Mouse (Mus musculus) lung, postnatal 36 days (tissue): ENCODE results near the gene Zfp710.
"Not testable (repeated sequence)": the region's sequence is repeated elsewhere in the genome, so short reads cannot be mapped to it uniquely, and the experiment has no call there.

ENCODE experiments used
- DNase-seq: peaks from one replicate; pipeline ENCODE4 v3.0.0; 2022; ENCODE audit warnings: mixed read lengths

Zfp710 gene

DNA sequence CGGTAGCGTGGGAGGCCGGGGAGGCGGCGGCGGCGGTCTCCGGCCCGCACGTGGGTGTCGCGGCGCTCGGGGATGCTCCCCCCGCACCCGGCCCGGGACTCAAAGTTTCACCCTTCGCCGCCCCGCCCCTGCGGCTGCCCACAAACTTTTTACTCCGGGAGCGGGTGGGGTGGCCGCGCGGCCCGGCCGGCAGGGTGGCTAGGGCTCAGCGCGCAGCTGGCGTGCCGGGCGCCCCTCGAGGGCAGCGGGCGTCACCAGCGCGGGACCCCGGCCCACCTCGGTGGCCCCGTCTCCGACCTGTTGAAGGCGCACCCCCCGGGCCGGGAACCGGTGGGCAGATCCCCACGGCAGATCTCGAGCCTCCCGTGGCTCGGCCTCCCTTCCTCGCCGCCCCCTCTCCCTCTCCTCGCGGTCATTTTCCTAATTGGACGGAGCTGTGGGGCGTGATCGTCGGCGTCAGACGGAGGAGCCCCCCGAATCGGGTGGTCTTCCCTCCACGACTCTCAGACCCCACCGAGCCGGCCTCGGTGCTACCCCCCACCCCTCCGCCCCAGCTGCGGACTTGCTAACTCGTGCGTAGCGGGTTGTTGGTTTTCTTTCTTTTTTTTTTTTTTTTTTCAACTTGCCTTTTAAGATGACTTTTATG, 2.5 kb downstream of the Zfp710 start:
- DNase-seq: peak; percentile 89

DNA sequence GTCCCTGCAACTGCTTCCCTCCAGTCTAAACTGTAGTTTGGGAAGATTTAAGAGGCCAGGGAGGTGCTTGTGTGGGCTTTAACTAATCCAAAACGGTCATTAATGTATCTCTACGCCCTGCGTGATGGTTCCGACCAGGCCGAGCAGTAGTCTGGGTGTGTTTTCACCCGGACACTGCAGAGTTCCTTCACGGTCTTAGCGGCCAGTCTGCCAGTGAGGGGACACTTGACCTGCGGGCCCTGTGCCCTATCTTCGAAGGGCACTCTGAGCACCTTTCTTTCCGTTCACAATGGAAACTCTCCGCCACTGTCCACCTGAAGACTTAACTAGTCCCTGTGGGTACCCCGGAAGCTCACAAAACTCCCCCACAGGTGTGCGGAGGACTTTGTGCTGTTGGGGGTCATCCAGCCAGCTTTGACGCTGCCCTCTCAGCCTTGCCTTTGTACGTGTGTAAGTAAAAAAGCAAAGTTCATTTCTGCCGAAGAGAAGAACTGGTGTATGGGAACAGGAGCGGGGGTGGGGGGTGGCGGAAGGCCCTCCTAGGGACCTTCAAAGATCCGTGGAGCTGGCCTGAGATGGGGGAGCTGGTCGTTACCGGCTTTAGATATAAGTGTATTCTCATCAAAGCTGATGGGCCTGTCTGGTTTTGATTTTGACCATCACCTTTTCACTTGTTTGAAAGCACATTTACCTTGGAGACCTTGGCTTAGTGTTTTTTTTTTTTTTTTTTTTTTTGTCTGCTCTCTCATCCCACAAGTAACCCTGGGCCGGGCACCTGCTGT, 3.2 kb downstream of the Zfp710 start:
- peak; percentile 66 for DNase-seq

DNA sequence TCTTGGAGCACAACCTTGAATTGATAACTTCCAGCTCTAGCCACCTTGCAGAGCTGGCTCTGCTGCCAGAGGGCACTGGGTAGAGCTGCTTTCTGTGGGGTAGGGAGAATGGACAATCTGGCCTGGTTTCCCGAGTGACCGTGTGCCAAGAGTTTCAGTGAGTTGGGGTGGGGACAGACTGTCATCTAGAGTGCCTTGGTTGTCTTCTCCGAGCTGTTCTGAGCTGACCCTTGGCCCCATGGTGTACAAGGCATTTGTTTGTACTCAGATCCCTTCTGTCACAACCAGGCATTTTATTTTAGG, 3.8 kb downstream of the Zfp710 start:
- peak; percentile 61 for DNase-seq

DNA sequence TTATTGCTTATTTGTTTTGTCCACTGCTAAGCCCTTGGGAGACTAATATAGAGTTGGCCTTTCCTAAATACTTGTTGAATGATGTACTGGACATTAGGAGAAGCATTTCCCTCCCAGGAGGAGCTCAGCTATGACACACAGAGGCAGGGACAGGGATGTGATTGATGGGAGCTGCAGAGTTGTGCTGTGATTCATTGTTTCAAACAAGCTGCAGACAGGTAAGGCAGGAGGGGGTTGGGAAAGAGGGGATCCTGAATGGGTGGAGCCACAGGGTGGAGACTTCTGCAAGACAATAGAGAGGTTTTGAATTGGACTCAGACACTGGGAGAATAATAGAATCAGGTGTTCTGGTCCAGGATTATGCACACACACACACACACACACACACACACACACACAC, 5.4 kb downstream of the Zfp710 start:
- DNase-seq: no peak

DNA sequence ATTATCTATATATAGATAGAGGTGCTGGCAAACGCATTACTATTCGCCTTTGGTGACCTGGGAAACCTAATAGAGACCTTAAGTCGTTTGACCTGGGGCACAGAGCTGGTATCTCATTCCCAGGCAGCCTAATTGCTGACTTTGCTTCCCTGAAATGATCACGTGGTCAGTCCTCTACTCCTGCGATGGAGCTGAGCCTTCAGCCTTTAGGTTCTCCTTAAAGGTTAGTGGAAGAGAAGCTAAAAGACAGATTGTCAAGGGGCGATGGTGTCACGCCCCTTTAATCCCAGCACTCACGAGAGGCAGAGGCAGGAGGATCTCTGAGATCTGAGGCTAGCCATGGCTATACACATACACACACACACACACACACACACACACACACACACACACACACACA, 5.9 kb downstream of the Zfp710 start:
- DNase-seq: no peak

DNA sequence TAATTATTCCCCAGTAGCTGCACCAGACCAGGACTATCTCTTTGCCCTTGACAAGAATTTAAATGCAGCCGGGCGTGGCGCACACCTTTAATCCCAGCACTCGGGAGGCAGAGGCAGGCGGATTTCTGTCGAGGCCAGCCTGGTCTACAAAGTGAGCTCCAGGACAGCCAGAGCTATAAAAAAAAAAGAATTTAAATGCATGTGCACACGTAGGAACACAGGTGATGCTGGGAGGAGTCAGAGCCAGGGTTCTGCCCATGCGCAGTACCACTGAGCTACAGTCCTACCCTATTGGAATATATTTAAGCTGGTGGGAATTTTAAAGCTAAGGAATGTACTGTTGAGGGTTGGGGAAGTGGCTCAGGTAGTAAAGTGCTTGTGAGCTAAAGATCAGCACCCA, 6.4 kb downstream of the Zfp710 start:
- DNase-seq: no peak

DNA sequence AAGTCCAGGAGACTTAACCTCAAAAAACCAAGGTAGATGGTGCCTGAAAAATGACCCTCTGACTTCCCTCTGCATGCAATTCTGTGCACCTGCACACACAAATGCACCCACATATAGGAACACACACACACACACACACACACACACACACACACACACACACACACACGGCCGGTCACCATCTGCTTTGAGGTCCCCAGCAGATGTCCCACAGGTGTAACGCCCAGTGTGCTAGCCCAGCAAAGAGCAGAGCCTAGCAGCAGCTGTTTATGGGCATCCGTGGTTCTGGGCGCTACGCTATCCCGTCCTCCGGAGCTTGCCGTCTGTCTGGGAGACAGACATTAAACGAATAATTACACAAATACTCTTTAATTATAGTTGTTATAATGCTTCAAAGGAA, 6.9 kb downstream of the Zfp710 start:
- DNase-seq: no peak

DNA sequence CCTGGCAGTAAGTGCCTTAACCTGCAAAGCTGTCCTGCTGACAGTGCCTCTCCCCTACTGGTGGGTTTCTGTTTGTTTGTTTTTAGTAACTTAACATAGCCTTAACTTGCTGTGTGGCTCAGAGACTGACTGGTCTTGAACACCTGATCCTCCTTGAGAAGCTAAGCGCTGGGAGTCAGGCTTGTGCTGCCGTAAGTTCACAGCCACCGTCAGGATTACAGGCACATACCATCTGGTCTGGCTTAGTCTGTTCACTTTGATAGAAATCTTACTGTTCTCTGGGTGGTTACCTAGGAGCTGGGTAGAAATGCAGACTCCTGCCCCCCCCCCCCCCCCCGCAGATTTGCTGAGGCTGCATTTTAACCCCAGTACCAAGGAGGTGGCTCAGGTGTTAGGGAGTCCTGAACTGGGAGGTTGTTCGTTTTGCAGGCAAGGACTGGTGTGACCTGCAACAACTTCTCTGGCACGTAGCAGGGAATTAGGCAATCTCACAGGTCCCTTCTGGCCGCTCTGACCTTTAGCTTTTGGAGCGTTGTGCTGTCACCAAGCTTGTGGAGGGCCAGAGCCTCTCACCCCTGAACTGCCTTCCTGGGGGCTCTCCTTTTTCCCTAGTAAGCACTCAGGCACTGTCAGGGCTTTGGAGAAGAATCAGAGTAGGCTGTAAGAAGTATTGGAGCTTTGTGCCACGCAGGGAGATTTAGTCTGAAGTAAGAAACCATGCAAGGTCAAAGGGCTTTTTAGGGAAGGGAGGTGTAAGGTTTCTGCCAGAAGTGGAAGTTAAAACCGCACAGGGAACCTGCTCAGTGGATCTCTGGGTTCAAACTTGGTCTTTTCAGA, 7.8 kb downstream of the Zfp710 start:
- DNase-seq: peak; percentile 54

DNA sequence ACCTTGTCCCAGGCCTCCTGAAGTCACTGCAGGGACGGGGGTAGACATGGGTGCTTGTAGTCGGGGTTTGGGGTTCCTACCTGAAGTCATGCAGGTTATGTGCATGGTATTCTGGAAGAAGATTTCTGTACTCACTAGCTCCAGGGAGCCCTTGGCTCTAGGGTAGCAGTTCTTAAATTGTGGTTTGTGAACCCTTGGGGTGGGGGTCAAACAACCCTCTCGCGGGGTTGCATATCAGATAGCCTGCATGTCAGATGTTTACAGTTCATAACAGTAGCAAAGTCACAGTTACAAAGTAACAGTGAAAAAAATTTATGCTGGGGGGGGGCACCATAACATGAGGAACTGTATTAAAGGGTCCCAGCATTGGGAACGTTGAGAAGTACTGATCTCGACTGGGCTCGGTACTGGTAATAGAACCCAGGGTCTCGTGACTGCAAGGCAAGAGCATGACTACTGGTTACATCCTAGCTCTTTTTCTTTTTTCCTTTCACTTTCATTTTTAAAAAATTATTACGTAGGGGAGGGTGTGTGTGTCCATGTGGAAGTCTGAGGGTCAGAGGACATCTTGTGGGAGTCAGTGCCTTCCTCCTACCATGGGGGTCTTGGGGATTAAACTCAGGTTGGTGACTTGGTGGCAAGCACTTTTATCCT, 8.6 kb downstream of the Zfp710 start:
- no peak for DNase-seq

DNA sequence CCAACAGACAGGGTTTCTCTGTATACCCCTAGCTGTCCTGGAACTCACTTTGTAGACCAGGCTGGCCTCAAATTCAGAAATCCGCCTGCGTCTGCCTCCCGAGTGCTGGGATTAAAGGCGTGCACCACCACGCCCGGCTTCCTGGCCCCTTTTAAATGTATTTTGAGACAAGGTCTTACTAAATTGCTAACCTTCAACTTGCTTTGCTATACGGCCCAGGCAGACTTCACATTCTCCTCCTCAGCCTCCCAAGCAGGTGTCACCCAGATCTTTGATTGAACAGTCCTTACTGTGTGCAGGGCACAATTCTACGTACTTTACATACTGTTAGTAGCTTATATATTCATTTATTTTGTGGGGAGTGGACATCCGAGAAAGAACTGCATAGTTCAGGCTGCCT, 9.2 kb downstream of the Zfp710 start:
- no peak for DNase-seq

DNA sequence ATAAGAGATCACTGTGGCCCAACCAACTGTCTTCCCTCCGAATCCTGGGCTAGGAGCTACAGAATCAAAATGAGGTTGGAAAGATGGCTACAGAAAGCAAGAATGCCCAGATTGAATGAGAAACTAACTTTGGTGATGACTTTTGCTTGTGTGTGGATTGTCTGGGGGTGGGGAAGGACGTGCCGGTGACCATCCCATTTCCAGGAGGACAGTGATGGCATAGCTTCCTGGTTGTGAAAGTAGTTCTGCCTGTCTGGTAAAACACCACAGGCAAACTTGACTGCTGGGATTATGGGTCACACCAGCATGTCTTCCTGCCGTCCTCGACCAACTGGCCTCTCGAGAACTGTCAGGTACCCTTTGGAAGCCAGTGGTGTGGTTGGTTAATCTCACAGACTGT, 10.5 kb downstream of the Zfp710 start:
- DNase-seq: peak; percentile 48

DNA sequence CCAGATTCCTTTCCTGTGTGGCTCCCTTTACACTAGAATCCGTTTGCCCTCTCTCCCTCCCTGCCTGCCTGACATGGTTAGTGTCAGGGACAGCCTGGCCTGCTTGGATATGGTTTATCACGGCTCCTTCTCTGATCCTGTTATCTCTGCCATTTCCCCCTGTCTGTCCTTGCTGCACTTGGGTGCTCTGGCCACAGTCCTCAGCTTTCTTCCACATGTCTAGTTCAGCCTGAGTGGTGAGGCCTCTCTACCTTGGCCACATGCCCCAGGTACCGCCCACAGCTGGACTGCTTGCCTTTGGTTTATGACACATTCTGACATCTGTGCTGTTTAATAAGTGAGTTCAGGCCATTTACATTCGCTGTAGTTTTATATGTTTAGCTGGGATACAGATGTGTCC, 11.1 kb downstream of the Zfp710 start:
- DNase-seq: peak; percentile 89

DNA sequence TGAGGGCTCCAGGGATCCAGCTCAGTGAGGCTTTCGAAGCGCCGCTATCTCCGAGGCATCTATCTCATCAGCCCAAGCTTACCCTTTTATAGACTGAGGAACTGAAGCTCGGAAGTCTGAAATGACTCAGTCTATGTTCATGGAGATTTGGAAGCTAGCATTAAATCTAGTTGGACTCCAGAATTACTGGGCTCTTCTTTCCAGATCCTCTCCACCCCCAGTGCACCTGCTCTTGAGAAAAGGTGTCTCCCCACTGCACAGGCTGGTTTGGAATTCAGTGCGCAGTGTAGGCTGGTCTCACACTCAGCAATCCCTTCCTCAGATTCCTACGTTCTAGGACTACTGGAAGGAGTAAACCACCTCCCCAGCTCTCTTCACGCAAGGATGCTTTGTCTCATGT, 15.1 kb downstream of the Zfp710 start:
- no peak for DNase-seq

DNA sequence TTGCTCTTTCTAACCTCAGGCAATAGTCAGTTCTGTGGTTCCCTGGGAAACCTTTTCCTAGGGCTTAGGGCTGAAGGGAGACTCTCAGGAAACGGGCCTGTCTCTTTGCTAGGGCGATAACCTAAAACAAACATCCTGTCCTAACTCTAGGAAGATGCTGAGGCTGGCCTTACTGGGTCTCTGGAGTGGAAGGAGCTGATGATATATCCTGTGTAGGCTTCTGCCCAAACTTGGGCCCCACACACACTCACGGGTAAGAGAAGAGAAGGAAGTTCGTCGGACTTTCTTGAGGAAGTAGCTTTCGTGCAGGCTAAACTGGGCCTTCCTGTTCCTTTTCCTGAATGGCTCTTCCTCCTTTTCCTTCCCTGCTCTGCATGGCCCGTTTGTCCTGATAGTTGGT, 19.6 kb downstream of the Zfp710 start:
- DNase-seq: peak; percentile 80

DNA sequence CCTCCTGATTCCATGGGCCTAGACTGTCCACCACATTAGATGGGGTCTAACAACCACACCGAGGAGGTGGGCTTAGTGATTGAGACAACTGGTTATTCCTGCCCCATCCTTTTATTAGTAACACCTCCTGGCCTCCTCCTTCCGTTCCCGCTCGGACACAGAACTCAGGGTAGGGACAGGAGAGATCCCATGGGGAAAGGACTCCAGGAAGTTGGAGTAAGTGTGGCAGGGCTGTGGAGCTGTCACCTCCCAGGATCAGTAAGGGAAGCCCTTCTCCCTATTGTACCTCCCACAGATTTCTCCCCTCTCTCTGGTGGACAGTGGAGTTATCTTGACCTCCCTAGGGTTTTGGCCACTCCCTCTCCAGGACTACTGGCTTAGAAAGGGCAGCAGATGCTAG, 22.4 kb downstream of the Zfp710 start:
- DNase-seq: no peak

DNA sequence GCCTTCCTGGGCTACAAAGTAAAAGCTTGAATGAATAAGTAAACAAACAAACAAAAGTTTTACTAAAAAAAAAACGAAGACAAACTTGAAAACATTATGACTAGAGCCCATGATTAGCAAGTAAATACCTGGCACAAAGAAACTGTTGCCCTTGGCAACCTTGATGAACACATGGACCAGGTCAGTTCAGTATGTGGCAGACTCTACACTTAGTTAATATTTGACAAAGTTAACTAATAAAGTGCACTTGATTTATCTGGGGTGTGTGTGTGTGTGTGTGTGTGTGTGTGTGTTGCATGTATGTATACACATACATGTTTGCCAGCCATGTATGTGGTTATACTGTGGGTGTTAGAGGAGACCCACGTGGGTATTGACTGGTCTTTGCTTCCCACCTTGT, 25.1 kb downstream of the Zfp710 start:
- peak; percentile 48 for DNase-seq

DNA sequence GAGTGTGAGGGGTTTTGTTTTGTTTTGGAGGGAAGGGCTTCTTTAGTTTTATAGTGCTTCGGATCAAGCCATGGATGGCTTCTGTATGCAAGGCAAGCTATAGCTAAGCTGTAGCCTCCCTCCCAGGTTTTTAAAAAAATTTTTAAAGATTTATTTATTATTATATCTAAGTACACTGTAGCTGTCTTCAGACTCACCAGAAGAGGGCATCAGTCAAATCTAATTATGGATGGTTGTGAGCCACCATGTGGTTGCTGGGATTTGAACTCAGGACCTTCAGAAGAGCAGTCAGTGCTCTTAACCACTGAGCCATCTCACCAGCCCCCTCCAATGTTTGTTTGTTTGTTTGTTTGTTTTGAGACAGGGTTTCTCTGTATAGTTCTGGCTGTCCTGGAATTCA, 25.8 kb downstream of the Zfp710 start:
- DNase-seq: not testable (repeated sequence)

DNA sequence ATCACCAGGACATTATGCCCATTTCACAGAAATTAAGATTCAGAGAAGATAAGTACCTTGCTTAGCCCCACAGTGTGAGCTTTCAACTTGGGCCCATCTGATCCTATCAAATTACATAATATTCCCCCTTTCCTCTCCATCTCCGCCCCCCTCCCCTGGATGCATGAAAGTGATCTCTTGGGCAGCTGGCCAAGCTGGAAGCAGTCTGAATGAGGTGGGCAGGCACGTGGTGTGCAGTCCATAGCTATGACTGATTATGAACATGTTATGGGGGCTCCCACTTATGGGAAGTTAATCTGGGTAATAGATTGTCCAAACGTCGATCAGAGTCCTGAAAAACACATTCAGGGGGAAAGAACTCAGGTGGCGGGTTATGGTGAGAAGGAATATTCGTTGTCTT, 27.2 kb downstream of the Zfp710 start:
- DNase-seq: no peak

DNA sequence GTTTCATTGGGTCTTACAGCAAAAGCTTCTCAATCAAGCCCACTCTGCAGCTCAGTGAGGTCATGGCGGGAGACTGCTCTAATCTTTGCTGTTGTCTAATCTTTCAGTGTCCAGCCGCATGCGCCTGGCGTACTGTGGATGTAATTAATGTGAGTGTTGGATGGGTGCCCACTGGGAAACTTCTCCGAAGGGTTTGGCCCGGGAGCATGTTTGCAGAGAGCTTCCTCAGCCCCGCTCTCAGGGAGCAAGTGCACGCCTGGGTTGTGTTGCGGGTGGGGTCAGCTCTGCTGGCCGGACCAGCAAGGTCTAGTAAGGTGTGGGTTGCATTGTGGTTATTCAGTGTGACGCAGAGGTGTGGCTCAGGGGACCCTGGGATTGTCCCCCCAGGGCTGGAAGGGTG, 27.6 kb downstream of the Zfp710 start:
- peak; percentile 91 for DNase-seq

DNA sequence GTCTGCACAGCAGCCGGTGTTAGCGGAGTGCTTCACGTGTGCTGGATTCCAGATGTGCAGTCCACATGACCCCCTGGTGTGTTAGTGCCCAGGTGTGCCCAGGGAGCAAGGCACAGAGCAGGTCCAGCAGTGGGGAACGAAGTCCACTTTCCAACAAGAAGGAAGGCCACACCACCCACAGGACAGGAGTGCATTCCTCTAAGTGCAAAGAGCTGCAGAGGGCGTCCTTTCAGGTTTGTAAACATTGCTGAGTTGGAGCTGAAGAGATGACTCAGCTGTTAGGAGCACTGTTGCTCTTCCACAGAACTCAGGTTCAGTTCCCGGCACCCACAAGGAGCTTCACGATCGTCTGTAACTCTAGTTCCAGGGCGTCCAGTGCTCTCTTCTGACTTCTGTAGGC, 28.5 kb downstream of the Zfp710 start:
- DNase-seq: peak; percentile 50

DNA sequence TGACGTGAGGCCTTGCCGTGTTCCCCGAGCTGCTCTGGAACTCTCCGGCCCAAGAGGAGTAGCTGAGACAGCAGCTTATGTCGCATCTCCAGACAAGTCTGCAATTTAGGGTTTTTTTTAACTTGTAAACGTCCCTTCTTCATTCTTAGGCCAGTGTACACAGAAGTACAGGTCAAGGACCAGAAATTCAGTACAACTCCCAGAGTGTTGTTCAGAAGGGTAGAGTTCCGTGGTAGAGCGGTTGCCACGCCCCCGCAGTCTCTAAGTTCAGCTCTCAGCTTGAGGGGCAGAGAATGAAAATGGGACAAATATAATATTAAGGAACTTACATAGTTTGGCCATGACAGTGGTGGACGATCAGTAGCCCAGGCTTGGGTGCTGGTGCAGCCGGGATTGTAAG, 31.2 kb downstream of the Zfp710 start:
- peak; percentile 51 for DNase-seq

DNA sequence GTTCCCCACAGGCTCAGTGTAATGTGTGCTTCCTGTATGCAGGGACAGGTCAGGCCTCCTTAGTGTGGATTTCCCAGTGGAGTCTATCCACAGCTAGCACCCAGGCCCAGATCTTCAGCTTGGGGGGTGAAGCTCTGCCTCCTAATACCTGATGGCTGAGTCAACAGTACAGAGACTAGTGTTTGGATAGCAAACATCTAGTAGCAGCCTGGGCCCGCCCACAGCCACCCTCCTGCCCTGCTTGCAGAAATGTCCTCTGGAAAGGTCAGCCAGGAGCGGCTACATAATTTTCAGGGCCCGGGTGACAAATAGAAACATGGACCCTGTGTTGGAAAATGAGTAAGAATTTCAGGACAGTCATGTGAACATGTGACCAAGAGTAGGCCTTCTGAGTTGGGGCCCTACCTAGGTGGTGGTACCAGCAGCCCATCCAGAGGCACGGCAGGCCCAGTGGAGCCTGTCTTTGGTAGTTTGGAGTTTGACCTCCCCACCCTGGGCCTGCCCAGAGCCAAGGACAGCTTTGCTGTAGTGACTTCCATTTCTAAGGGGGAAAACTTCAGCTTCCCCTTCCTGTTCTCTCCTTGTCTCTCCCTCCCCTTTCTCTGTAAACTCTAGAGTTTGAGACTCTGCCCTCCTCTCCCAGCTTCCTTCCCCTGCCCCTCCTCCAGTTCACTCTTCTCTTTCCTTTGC, 32.5 kb downstream of the Zfp710 start:
- DNase-seq: peak; percentile 89

DNA sequence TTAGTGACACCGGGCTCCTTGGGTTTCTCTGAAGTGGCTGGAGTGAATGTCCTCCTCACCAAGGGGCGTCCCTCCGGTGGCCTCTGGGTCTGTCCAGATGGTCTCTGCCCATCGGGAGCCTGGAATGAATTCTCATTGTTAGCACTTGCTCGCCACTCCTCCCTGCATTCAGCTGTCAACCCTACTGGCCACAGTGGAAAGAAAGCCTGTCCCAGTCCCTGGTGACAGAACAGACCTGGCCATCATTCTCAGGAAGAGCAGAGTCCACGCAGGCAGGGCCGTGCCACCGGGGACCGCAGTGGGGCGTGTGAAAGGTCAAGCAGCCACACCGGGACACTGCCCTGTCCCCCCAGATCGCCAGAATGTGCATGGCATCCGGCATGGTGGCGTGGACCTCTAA, 33.2 kb downstream of the Zfp710 start:
- no peak for DNase-seq
